Mouse (Mus musculus) heart, adult 2 months (tissue): Measurements from ENCODE around the gene Coq5.

Experiments
- CTCF ChIP-seq: fragments of 200-600 bp; IDR thresholded peaks from 2 replicates; pipeline ENCODE4 v1.8.1; 2022; ENCODE audit warnings: antibody characterized with exemption, mild to moderate bottlenecking, moderate library complexity
- EP300 ChIP-seq: fragments of 200-500 bp; IDR thresholded peaks from 2 replicates; pipeline ENCODE4 v1.6.1; 2011; ENCODE audit warnings: low read depth, low read length, control low read depth; ENCODE audit not compliant: insufficient read depth
- POLR2A ChIP-seq: fragments of 200-500 bp; IDR thresholded peaks from 2 replicates; pipeline ENCODE4 v1.6.1; 2011; ENCODE audit warnings: mild to moderate bottlenecking, low read depth, low read length, control low read depth; ENCODE audit not compliant: insufficient read depth

DNA sequence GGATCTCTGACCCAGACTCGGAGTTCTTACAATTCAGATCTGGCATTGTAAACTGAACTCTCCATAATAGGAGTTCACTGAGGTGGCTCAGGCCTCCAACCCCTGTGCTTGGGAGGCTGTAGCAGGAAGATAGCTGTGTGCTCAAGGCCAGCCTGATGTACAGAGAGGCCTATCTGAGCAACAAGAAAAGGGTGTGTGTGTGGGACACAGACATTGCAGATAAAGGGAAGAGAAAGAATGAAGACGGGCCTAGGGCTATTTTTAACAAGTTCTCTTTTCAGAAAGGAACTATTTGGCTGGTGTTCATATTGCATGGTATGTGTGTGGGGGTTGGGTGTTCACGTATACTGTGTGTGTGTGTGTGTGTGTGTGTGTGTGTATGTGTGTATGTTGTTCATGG, 54.2 kb downstream of the Coq5 start:
- no peak for TF ChIP-seq POLR2A
- no peak for TF ChIP-seq CTCF
- no peak for TF ChIP-seq EP300
